Mouse (Mus musculus): ENCODE results near the gene Jam3. TPM values are rescaled to one million over a fixed set of nuclear protein-coding genes. Genes with fewer than 3 reads are reported as not detected.
A peak's percentile ranks its signal among the peaks of the same experiment; 100 is the strongest.
"Not testable (repeated sequence)": the region's sequence is repeated elsewhere in the genome, so short reads cannot be mapped to it uniquely, and the experiment has no call there.

The Jam3 gene
- polyA plus RNA-seq, 1 experiment = 5.1 TPM

DNA sequence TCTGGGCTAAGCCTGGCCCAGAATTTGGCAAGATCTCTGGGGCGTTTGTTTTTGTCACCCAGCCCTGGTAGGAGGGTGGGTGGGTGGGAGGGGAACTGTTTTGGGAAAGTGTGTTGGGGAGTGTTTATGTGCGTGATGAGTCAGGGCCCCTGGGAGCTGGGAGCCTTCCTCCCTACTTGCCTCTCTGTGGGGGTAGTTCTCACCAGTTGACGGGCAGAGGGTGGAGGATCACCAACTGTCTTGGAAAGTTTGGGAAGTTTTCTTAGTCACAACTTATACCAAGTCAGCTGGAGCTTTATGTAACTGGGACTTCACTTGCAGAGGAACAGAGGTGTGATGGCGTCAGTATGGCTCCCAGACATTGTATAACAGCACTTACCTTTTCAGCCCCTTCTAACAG, 23.7 kb upstream of the Jam3 start:
- H3K27ac ChIP-seq (replicated peaks; ENCODE audit: low read depth, low read length) = no peak overlapping the region
- H3K4me1 ChIP-seq (ENCODE audit: control insufficient read depth, insufficient read depth, insufficient read length, low read length) = no peaks in the 10 kb centered on the region
- H3K4me3 ChIP-seq (ENCODE audit: insufficient read depth, low read depth, low read length) = no peak overlapping the region

DNA sequence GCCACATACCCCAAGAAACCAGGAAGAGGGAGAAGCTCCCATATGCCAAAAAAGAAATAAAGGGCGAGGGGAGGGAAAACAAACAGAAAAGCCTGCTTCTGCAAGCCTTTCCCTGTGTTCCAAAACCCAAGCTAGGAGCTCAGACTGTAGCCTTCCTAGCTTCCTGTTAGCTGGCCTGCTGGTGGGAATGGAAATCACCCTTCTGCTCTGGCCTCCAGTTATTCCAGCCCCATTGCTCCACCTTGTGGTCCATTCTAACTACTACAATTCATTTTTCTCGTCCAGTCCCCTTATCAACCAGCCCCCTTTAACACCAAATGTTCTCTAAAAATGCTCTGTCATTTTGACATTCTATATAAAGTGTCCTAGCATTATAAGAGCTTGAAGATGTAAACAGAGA, 20.9 kb upstream of the Jam3 start:
- no peaks in the 10 kb centered on the region for H3K4me1 ChIP-seq (ENCODE audit: control insufficient read depth, insufficient read depth, insufficient read length, low read length)
- no peak overlapping the region for H3K27ac ChIP-seq (replicated peaks; ENCODE audit: low read depth, low read length)
- no peak overlapping the region for H3K4me3 ChIP-seq (ENCODE audit: insufficient read depth, low read depth, low read length)

- H3K27ac ChIP-seq (replicated peaks; ENCODE audit: low read depth, low read length) = no peak overlapping the region
- H3K4me1 ChIP-seq (ENCODE audit: control insufficient read depth, insufficient read depth, insufficient read length, low read length) = no peaks in the 10 kb centered on the region
- H3K4me3 ChIP-seq (ENCODE audit: insufficient read depth, low read depth, low read length) = no peak overlapping the region
Measured at GRCm38 (mm10) chr9:27175682-27176081, 20.5 kb upstream of the Jam3 start.

DNA sequence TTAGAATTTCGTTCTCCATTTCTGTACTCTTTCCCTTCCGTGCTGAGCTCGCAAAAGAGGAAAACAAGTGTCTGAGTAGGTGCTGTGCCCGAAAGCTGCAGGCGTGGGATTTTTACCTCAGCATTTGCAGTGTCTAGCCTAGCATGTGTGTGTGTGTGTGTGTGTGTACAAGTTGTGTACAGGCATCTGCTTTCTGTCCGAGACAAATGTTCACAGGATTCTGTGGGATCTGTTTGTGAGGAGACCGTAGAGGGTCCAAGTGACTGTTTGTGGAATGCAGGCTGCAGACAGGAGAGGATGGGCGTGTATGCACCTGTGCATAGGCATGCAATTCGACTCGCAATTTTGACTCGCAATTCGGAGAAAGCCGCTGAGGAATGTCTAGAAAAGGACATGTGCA, 20.0 kb upstream of the Jam3 start:
- no peak overlapping the region for H3K27ac ChIP-seq (replicated peaks; ENCODE audit: low read depth, low read length)
- H3K4me1 ChIP-seq (ENCODE audit: control insufficient read depth, insufficient read depth, insufficient read length, low read length) = no peaks in the 10 kb centered on the region
- H3K4me3 ChIP-seq (ENCODE audit: insufficient read depth, low read depth, low read length) = no peak overlapping the region

GRCm38 (mm10) chr9:27174079-27174478, 18.9 kb upstream of the Jam3 start:
- Histone ChIP-seq H3K4me1 (ENCODE audit: control insufficient read depth, insufficient read depth, insufficient read length, low read length) (no peaks in the 10 kb centered on the region), H3K4me3 (ENCODE audit: insufficient read depth, low read depth, low read length) (no peak overlapping the region), H3K27ac (replicated peaks; ENCODE audit: low read depth, low read length) (no peak overlapping the region)

GRCm38 (mm10) chr9:27173646-27174045, 18.4 kb upstream of the Jam3 start:
- Histone ChIP-seq H3K27ac (replicated peaks; ENCODE audit: low read depth, low read length) (no peak overlapping the region), H3K4me3 (ENCODE audit: insufficient read depth, low read depth, low read length) (no peak overlapping the region), H3K4me1 (ENCODE audit: control insufficient read depth, insufficient read depth, insufficient read length, low read length) (no peaks in the 10 kb centered on the region)

DNA sequence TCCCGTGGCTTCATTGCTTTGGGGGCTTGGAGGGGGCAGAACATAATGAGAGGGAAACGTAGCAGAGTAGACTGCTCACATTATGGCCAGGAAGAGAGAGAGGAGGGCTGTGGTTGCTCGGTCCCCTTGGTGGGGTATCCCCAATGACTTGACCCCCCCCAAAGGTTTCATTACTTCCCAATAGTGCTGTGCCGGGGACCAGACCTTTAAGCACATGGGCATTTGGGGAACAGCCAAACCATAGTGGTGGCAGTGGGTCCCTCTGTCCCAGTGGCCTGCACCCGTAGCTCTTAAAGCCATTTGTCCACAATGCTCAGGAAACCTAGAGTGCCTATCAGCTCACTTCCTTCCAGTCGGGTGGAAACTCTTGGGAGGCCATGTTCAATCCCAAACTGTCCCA, 17.6 kb upstream of the Jam3 start:
- Histone ChIP-seq H3K4me3 (ENCODE audit: insufficient read depth, low read depth, low read length) (no peak overlapping the region), H3K27ac (replicated peaks; ENCODE audit: low read depth, low read length) (no peak overlapping the region), H3K4me1 (ENCODE audit: control insufficient read depth, insufficient read depth, insufficient read length, low read length) (no peaks in the 10 kb centered on the region)

DNA sequence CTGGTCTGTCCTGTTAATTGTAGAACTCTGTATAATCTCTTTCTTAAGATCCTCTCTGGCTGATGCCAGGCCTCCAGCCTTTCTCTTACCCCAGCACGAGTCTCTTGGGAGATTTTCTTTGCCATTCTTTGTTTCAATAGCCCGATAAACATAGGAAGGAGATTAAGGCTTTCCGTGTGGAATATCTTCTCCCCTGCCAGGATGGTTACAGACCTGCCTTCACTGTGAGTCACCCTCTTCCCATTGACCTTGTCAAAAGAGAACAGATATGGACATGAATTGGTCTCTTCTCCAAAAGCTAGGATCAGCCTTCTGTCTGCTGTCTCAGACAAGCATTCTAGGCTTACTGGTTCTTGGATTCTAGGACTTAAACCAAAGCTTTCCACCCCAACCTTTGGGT, 15.5 kb upstream of the Jam3 start:
- Histone ChIP-seq H3K4me1 (ENCODE audit: control insufficient read depth, insufficient read depth, insufficient read length, low read length) (no peaks in the 10 kb centered on the region), H3K4me3 (ENCODE audit: insufficient read depth, low read depth, low read length) (no peak overlapping the region)

DNA sequence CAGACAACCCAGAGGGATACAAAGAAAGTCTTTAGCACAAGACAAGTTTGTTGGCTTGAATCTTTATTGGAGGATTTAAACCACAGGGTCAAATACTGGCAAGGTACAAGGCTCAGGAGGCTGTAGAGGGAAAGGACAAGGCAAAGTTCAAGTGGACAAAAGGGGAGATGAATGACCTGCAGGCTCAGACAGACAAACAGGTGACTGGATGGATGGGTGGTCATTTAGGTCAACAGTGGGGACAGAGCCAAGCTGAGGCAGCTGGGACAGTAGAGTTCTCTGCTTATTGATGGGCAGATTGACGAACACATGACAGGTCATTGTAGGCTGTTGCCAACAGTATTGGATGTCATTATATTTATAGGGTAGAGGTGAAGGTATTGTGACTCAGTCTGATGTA, 11.8 kb upstream of the Jam3 start:
- H3K4me1 ChIP-seq (ENCODE audit: control insufficient read depth, insufficient read depth, insufficient read length, low read length) = no peaks in the 10 kb centered on the region
- no peak overlapping the region for H3K4me3 ChIP-seq (ENCODE audit: insufficient read depth, low read depth, low read length)
- no peak overlapping the region for H3K27ac ChIP-seq (replicated peaks; ENCODE audit: low read depth, low read length)

More for the DNA sequence above, 15.5 kb upstream of the Jam3 start:
- H3K27ac ChIP-seq (replicated peaks; ENCODE audit: low read depth, low read length) = no peak overlapping the region

DNA sequence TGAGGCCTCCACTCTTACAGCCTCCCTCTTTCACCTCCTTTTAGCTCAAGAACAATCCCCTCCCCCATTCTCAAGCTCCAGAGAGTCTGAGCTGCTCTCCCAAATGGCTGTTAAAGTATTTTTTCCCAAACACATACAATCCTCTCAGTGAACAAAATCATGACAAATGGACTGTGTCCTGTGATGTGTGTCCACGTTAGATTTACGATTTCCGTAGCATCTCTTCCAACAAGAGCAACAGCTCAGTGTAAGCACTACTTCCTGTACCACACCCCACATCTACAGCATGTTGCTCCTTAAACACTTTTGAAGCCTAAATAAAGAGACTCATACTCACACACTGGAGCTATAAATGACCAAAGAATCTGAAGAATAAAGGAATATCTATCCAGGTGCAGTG, 10.4 kb upstream of the Jam3 start:
- Histone ChIP-seq H3K4me3 (ENCODE audit: insufficient read depth, low read depth, low read length) (no peak overlapping the region), H3K4me1 (ENCODE audit: control insufficient read depth, insufficient read depth, insufficient read length, low read length) (no peaks in the 10 kb centered on the region), H3K27ac (replicated peaks; ENCODE audit: low read depth, low read length) (no peak overlapping the region)

DNA sequence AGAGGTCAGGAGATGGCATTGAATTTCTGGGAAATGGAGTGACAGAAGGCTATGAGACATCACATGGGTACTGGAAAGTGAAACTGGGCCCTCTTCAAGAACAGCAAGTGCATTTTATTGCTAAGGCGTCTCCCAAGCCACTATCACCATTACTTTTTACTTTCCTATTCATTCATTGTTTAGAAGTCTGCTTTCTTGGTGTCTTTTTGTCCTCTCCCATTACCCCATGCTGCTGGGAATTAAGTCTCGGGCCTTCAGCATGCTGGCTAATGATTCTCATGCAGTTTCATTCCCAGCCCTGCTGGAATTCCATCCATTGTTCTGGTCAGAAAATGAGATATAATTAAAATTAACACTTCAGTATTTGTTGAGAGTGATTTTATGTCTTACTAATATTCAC, 9.7 kb upstream of the Jam3 start:
- H3K27ac ChIP-seq (replicated peaks; ENCODE audit: low read depth, low read length) = no peak overlapping the region
- H3K4me3 ChIP-seq (ENCODE audit: insufficient read depth, low read depth, low read length) = no peak overlapping the region
- no peaks in the 10 kb centered on the region for H3K4me1 ChIP-seq (ENCODE audit: control insufficient read depth, insufficient read depth, insufficient read length, low read length)

DNA sequence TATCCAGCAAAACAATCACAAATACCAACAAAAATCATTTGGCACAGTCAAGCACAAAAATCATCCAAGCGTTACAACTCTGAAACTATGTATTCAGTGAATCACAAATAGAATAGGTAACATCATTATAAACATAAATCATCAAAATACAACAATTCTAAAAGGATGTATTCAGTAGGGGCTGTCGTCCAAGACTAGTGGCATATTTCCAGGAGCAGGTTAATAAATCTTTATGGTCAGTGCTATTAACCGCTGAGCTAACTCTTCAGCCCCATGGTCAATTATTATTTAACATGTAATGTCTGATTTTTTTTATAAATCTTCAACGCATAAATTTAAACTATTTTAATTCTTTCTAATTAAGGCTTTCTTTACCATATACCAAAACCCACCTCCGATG, 8.4 kb upstream of the Jam3 start:
- H3K4me1 ChIP-seq (ENCODE audit: control insufficient read depth, insufficient read depth, insufficient read length, low read length); H3K4me3 ChIP-seq (ENCODE audit: insufficient read depth, low read depth, low read length); H3K27ac ChIP-seq (replicated peaks; ENCODE audit: low read depth, low read length): not testable (repeated sequence)

DNA sequence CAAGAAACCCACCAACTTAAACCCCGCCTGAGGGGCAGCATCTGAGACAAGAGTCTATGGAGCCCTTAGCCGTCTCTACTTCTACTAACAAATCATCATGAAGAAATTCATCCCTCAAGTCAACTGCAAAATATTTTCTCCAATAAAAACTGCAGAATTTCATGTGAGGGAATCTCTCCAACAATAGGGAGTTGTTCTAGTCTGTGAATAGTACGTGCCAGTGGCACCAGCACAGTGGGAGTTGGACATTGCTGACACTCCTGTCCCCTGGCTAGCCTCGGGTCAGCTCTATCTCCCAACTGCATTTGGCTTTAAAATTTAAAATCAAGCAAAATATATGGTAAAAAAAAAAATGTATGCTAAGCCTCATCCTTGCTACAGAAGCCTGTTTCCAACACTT, 1.4 kb downstream of the Jam3 start:
- 0 out of 2 replicates have a peak overlapping the region, but pooled peaks have one; percentile 28 for H3K4me3 ChIP-seq (ENCODE audit: insufficient read depth, low read depth, low read length)
- no peak overlapping the region for H3K27ac ChIP-seq (replicated peaks; ENCODE audit: low read depth, low read length)

GRCm38 (mm10) chr9:27149836-27150235, 5.4 kb downstream of the Jam3 start:
- H3K4me3 ChIP-seq (ENCODE audit: insufficient read depth, low read depth, low read length) = no peak overlapping the region
- H3K27ac ChIP-seq (replicated peaks; ENCODE audit: low read depth, low read length) = no peak overlapping the region
- H3K4me1 ChIP-seq (ENCODE audit: control insufficient read depth, insufficient read depth, insufficient read length, low read length) = peaks cover 5% of the 10 kb centered on the region

More for the DNA sequence above, 1.4 kb downstream of the Jam3 start:
- H3K4me1 ChIP-seq (ENCODE audit: control insufficient read depth, insufficient read depth, insufficient read length, low read length) = peaks cover 3% of the 10 kb centered on the region

GRCm38 (mm10) chr9:27148631-27149471, 6.4 kb downstream of the Jam3 start:
- Histone ChIP-seq H3K27ac (replicated peaks; ENCODE audit: low read depth, low read length) (no peak overlapping the region), H3K4me3 (ENCODE audit: insufficient read depth, low read depth, low read length) (no peak overlapping the region), H3K4me1 (ENCODE audit: control insufficient read depth, insufficient read depth, insufficient read length, low read length) (peaks cover 5% of the 10 kb centered on the region)

DNA sequence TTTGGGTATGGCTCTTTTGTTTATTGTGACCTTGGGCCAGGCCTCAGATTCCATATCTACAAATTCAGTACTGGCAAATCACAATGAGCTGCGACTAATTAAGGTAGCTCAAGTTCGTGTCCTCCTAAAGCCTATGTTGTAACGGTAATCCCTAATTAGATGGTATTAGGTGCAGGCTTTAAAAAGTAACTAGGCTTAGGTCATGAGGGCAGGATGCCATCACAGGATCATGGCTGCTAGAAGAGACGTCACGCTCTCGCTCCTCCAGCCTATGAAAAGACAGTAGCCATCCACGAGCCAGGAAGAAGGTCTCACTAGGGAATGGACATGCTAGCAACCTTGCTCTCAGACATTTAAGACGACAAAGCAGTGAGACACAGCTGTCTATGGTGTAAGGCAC, 7.3 kb downstream of the Jam3 start:
- peaks cover 5% of the 10 kb centered on the region for H3K4me1 ChIP-seq (ENCODE audit: control insufficient read depth, insufficient read depth, insufficient read length, low read length)

More for the DNA sequence above, 7.3 kb downstream of the Jam3 start:
- Histone ChIP-seq H3K4me3 (ENCODE audit: insufficient read depth, low read depth, low read length) (no peak overlapping the region), H3K27ac (replicated peaks; ENCODE audit: low read depth, low read length) (no peak overlapping the region)

Measured in brown adipose tissue, adult 24 weeks (tissue).